Mouse (Mus musculus): Measurements from ENCODE around the gene Pou2af1. TPM values are rescaled to one million over a fixed set of nuclear protein-coding genes. Genes with fewer than 3 reads are reported as not detected.

Pou2af1 gene
- polyA plus RNA-seq, 1 experiment: not detected

DNA sequence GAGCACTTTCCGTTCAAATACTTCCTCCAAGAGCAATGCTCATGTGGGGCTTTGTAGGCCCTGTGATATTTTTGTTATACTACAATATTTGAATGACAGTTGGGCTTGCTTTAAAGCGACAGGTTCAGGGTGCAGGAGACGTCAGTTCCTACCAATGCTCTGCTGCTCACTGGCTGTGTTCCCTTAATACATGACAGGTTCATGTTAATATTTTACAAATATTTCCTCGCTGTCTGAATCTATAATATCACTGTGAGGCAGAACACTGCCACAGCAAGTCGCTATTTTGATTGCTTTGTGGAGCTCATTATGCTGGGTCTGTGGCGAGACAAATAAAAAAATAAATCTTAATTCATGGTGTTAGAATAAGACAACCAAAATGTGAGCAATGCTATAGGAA is 2.3 kb upstream of the Pou2af1 start:
- TF ChIP-seq CTCF (IDR thresholded peaks at IDR 0.05; ENCODE audit: low read depth, low read length) (no peak), POLR2A (IDR thresholded peaks at IDR 0.05; ENCODE audit: insufficient read depth, low read length) (no peak), EP300 (IDR thresholded peaks at IDR 0.05; ENCODE audit: insufficient read depth, low read depth, low read length) (no peak)
- Histone ChIP-seq H3K27me3 (ENCODE audit: control insufficient read depth, insufficient read depth, low read length, poor library complexity, severe bottlenecking) (no peaks in the 10 kb centered on the region; the same call in 1 of the 2 replicates), H3K9ac (ENCODE audit: low read depth, poor library complexity, severe bottlenecking) (no peak overlapping the region), H3K27ac (ENCODE audit: insufficient read depth, low read length) (no peak overlapping the region), H3K4me1 (ENCODE audit: control insufficient read depth, insufficient read depth, low read length) (no peaks in the 10 kb centered on the region), H3K4me3 (ENCODE audit: low read depth, low read length) (no peak overlapping the region), H3K9me3 (replicated peaks; ENCODE audit: control insufficient read depth, insufficient read depth, low read length, poor library complexity, severe bottlenecking) (no peaks in the 10 kb centered on the region), H3K36me3 (ENCODE audit: control insufficient read depth, insufficient read depth, low read length, poor library complexity, severe bottlenecking) (no peaks in the 10 kb centered on the region)

- H3K9ac ChIP-seq (ENCODE audit: low read depth, poor library complexity, severe bottlenecking): no peak overlapping the region
- no peak overlapping the region for H3K27ac ChIP-seq (ENCODE audit: insufficient read depth, low read length)
- H3K4me1 ChIP-seq (ENCODE audit: control insufficient read depth, insufficient read depth, low read length): no peaks in the 10 kb centered on the region
- H3K27me3 ChIP-seq (ENCODE audit: control insufficient read depth, insufficient read depth, low read length, poor library complexity, severe bottlenecking): no peaks in the 10 kb centered on the region; the same call in 1 of the 2 replicates
- TF ChIP-seq EP300 (IDR thresholded peaks at IDR 0.05; ENCODE audit: insufficient read depth, low read depth, low read length): no peak
- TF ChIP-seq POLR2A (IDR thresholded peaks at IDR 0.05; ENCODE audit: insufficient read depth, low read length): no peak
- no peak for TF ChIP-seq CTCF (IDR thresholded peaks at IDR 0.05; ENCODE audit: low read depth, low read length)
- H3K36me3 ChIP-seq (ENCODE audit: control insufficient read depth, insufficient read depth, low read length, poor library complexity, severe bottlenecking): no peaks in the 10 kb centered on the region
- no peaks in the 10 kb centered on the region for H3K9me3 ChIP-seq (replicated peaks; ENCODE audit: control insufficient read depth, insufficient read depth, low read length, poor library complexity, severe bottlenecking)
- H3K4me3 ChIP-seq (ENCODE audit: low read depth, low read length): no peak overlapping the region
Observed at GRCm38 (mm10) chr9:51213729-51214237, 275 bp downstream of the Pou2af1 start.

GRCm38 (mm10) chr9:51215311-51215710 is 1.8 kb downstream of the Pou2af1 start:
- no peak overlapping the region for H3K27ac ChIP-seq (ENCODE audit: insufficient read depth, low read length)
- H3K4me3 ChIP-seq (ENCODE audit: low read depth, low read length): no peak overlapping the region
- H3K27me3 ChIP-seq (ENCODE audit: control insufficient read depth, insufficient read depth, low read length, poor library complexity, severe bottlenecking): no peaks in the 10 kb centered on the region; the same call in 1 of the 2 replicates
- H3K36me3 ChIP-seq (ENCODE audit: control insufficient read depth, insufficient read depth, low read length, poor library complexity, severe bottlenecking): no peaks in the 10 kb centered on the region
- no peak overlapping the region for H3K9ac ChIP-seq (ENCODE audit: low read depth, poor library complexity, severe bottlenecking)
- H3K9me3 ChIP-seq (replicated peaks; ENCODE audit: control insufficient read depth, insufficient read depth, low read length, poor library complexity, severe bottlenecking): no peaks in the 10 kb centered on the region
- H3K4me1 ChIP-seq (ENCODE audit: control insufficient read depth, insufficient read depth, low read length): no peaks in the 10 kb centered on the region
- TF ChIP-seq CTCF (IDR thresholded peaks at IDR 0.05; ENCODE audit: low read depth, low read length) (no peak), POLR2A (IDR thresholded peaks at IDR 0.05; ENCODE audit: insufficient read depth, low read length) (no peak), EP300 (IDR thresholded peaks at IDR 0.05; ENCODE audit: insufficient read depth, low read depth, low read length) (no peak)

GRCm38 (mm10) chr9:51215949-51216348 is 2.4 kb downstream of the Pou2af1 start:
- Histone ChIP-seq H3K27me3 (ENCODE audit: control insufficient read depth, insufficient read depth, low read length, poor library complexity, severe bottlenecking) (no peaks in the 10 kb centered on the region; the same call in 1 of the 2 replicates), H3K4me1 (ENCODE audit: control insufficient read depth, insufficient read depth, low read length) (no peaks in the 10 kb centered on the region), H3K36me3 (ENCODE audit: control insufficient read depth, insufficient read depth, low read length, poor library complexity, severe bottlenecking) (no peaks in the 10 kb centered on the region), H3K4me3 (ENCODE audit: low read depth, low read length) (no peak overlapping the region), H3K27ac (ENCODE audit: insufficient read depth, low read length) (no peak overlapping the region), H3K9me3 (replicated peaks; ENCODE audit: control insufficient read depth, insufficient read depth, low read length, poor library complexity, severe bottlenecking) (no peaks in the 10 kb centered on the region), H3K9ac (ENCODE audit: low read depth, poor library complexity, severe bottlenecking) (no peak overlapping the region)
- TF ChIP-seq POLR2A (IDR thresholded peaks at IDR 0.05; ENCODE audit: insufficient read depth, low read length) (no peak), CTCF (IDR thresholded peaks at IDR 0.05; ENCODE audit: low read depth, low read length) (no peak), EP300 (IDR thresholded peaks at IDR 0.05; ENCODE audit: insufficient read depth, low read depth, low read length) (no peak)

GRCm38 (mm10) chr9:51225636-51226166 is 12.2 kb downstream of the Pou2af1 start:
- Histone ChIP-seq H3K4me3 (ENCODE audit: low read depth, low read length) (no peak overlapping the region), H3K9ac (ENCODE audit: low read depth, poor library complexity, severe bottlenecking) (no peak overlapping the region), H3K4me1 (ENCODE audit: control insufficient read depth, insufficient read depth, low read length) (no peaks in the 10 kb centered on the region), H3K9me3 (replicated peaks; ENCODE audit: control insufficient read depth, insufficient read depth, low read length, poor library complexity, severe bottlenecking) (no peaks in the 10 kb centered on the region), H3K27me3 (ENCODE audit: control insufficient read depth, insufficient read depth, low read length, poor library complexity, severe bottlenecking) (no peaks in the 10 kb centered on the region), H3K36me3 (ENCODE audit: control insufficient read depth, insufficient read depth, low read length, poor library complexity, severe bottlenecking) (no peaks in the 10 kb centered on the region), H3K27ac (ENCODE audit: insufficient read depth, low read length) (no peak overlapping the region)
- TF ChIP-seq CTCF (IDR thresholded peaks at IDR 0.05; ENCODE audit: low read depth, low read length) (no peak), POLR2A (IDR thresholded peaks at IDR 0.05; ENCODE audit: insufficient read depth, low read length) (no peak), EP300 (IDR thresholded peaks at IDR 0.05; ENCODE audit: insufficient read depth, low read depth, low read length) (no peak)

DNA sequence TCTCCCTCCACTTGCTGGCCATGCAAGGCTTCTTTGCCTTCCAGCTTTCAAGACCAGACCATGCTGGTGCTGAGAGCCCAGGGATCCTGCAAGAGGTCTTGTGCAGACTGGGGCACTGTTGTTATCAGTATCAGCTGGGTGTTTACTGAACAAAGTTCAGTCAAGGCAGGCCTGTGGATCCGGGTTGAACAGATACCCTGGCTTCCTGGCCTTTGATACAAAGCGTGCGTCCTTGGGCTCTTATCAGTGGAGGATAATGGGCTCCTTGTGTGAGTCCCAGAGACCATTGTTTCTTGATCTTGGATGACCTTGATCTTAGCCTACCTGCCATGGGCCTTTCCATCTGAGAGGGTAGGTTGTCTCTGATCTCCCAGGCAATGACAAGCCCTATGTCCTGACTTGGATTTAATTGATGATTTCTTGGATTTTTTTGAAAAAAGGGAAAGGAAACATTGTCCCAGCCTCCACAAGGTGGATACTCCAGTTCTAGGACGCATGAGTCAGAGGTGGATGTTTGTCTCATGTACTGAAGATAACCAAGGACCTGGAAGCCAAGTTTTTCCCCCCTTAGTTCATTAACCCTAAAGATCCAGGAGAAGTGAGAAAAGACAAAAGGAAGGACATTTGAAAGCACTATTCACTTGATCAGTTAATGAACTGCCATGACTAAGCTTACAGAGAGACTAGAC is 17.3 kb downstream of the Pou2af1 start:
- H3K36me3 ChIP-seq (ENCODE audit: control insufficient read depth, insufficient read depth, low read length, poor library complexity, severe bottlenecking): no peaks in the 10 kb centered on the region
- TF ChIP-seq CTCF (IDR thresholded peaks at IDR 0.05; ENCODE audit: low read depth, low read length): no peak
- no peak for TF ChIP-seq POLR2A (IDR thresholded peaks at IDR 0.05; ENCODE audit: insufficient read depth, low read length)
- TF ChIP-seq EP300 (IDR thresholded peaks at IDR 0.05; ENCODE audit: insufficient read depth, low read depth, low read length): no peak
- H3K4me3 ChIP-seq (ENCODE audit: low read depth, low read length): no peak overlapping the region
- H3K4me1 ChIP-seq (ENCODE audit: control insufficient read depth, insufficient read depth, low read length): no peaks in the 10 kb centered on the region
- H3K9me3 ChIP-seq (replicated peaks; ENCODE audit: control insufficient read depth, insufficient read depth, low read length, poor library complexity, severe bottlenecking): no peaks in the 10 kb centered on the region
- no peaks in the 10 kb centered on the region for H3K27me3 ChIP-seq (ENCODE audit: control insufficient read depth, insufficient read depth, low read length, poor library complexity, severe bottlenecking)
- H3K9ac ChIP-seq (ENCODE audit: low read depth, poor library complexity, severe bottlenecking): no peak overlapping the region
- no peak overlapping the region for H3K27ac ChIP-seq (ENCODE audit: insufficient read depth, low read length)

All from ES-Bruce4 (cell line).